Mouse (Mus musculus): ENCODE data around the gene 2610301B20Rik. TPM values are rescaled to one million over a fixed set of nuclear protein-coding genes. Genes with fewer than 3 reads are reported as not detected.
A peak's percentile ranks its signal among the peaks of the same experiment; 100 is the strongest.

The 2610301B20Rik gene
- total and polyA plus RNA-seq, 3 experiments = 13.3 to 15.7 TPM; not detected in 1

DNA sequence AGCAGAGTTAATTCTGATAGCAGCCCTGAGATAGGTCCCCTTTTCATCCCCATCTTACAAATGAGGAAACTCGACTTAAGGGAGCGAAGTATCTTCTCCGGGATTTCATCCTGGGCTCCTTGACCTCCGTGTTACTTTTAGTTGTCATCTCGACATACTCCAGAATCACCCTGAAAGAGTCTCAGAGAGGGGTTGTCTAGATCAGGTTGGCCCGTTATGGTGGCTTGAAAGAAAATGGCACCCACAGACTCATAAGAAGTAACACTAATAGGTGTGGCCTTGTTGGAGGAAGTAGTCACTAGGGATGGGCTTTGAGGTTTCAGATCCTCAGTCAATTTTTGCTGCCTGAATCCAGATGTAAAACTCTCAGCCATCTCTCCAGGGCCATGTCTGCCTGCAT is 46.3 kb downstream of the 2610301B20Rik start:
- Histone ChIP-seq H3K4me1 (ENCODE audit: control insufficient read depth in 1 of 2, insufficient read depth in 2 of 2, low read length in 2 of 2) (peaks cover 0 to 7% of the 10 kb centered on the region in 2 experiments; a peak in 1 of 4 replicates), H3K79me2 (ENCODE audit: control insufficient read depth, insufficient read depth, low read length, poor library complexity) (no peaks in the 10 kb centered on the region), H3K27ac (ENCODE audit: control insufficient read depth, low read depth, low read length) (no peak overlapping the region), H3K27me3 (ENCODE audit: control insufficient read depth in 1 of 2, insufficient read depth in 2 of 2, low read length in 2 of 2) (no peaks in the 10 kb centered on the region), H3K9me3 (replicated peaks; ENCODE audit: insufficient read depth, low read length) (no peaks in the 10 kb centered on the region), H3K9ac (ENCODE audit: control insufficient read depth, low read depth, low read length, poor library complexity, severe bottlenecking) (no peak overlapping the region), H3K4me3 (ENCODE audit: control insufficient read depth in 1 of 2, insufficient read depth in 1 of 2, low read depth in 2 of 2, low read length in 2 of 2) (no peak overlapping the region), H3K36me3 (ENCODE audit: control insufficient read depth in 1 of 2, insufficient read depth in 2 of 2, low read length in 2 of 2) (no peaks in the 10 kb centered on the region)
- TF ChIP-seq POLR2AphosphoS5 (IDR thresholded peaks at IDR 0.05; ENCODE audit: borderline replicate concordance, low read depth, low read length) (no peak), SMC3 (IDR thresholded peaks at IDR 0.05; ENCODE audit: low read depth, low read length) (no peak), NRF1 (IDR thresholded peaks at IDR 0.05; ENCODE audit: insufficient read depth, low read depth, low read length, poor library complexity, severe bottlenecking) (no peak), CHD2 (IDR thresholded peaks at IDR 0.05; ENCODE audit: low read length) (no peak), MEF2A (IDR thresholded peaks at IDR 0.05; ENCODE audit: extremely low read depth, insufficient replicate concordance, low read depth, low read length, poor library complexity, severe bottlenecking) (no peak), GATA1 (IDR thresholded peaks at IDR 0.05; ENCODE audit: low read depth, low read length) (no peak), CHD1 (IDR thresholded peaks at IDR 0.05; ENCODE audit: low read depth, low read length) (no peak), MYB (IDR thresholded peaks at IDR 0.05; ENCODE audit: low read depth, low read length) (no peak), ZC3H11A (IDR thresholded peaks at IDR 0.05; ENCODE audit: low read depth, low read length) (no peak), NELFE (IDR thresholded peaks at IDR 0.05; ENCODE audit: low read depth, low read length) (no peak)
- no peak for DNase-seq (ENCODE audit: low read depth, low spot score)

DNA sequence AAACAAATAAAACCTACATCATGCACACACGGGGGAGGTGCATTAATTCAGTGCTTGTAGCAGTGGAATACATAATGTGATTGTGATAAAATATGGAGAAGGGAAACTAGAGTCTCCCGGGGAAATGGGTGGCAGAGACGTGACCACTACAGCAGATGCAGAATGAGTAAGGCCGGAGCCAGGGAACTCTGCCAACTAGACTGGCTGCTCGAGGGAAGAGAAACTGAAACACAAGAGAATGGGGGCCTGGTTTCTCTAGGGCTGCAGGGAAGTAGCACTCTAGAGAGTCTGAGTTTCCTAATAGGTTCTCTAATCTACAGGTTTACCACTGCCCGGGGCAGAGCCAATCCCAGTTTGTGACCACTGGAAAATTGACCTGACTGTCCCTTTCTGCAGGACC is 48.9 kb downstream of the 2610301B20Rik start:
- 0 out of 4 replicates have a peak, but pooled peaks cover 0 to 3% of the 10 kb centered on the region in 2 experiments for H3K4me1 ChIP-seq (ENCODE audit: control insufficient read depth in 1 of 2, insufficient read depth in 2 of 2, low read length in 2 of 2)
- no peak overlapping the region for H3K9ac ChIP-seq (ENCODE audit: control insufficient read depth, low read depth, low read length, poor library complexity, severe bottlenecking)

GRCm38 (mm10) chr4:10924140-10924539 is 49.8 kb downstream of the 2610301B20Rik start:
- Histone ChIP-seq H3K4me3 (ENCODE audit: control insufficient read depth in 1 of 2, insufficient read depth in 1 of 2, low read depth in 2 of 2, low read length in 2 of 2) (no peak overlapping the region), H3K9me3 (replicated peaks; ENCODE audit: insufficient read depth, low read length) (no peaks in the 10 kb centered on the region), H3K27me3 (ENCODE audit: control insufficient read depth in 1 of 2, insufficient read depth in 2 of 2, low read length in 2 of 2) (no peaks in the 10 kb centered on the region), H3K27ac (ENCODE audit: control insufficient read depth, low read depth, low read length) (no peak overlapping the region), H3K36me3 (ENCODE audit: control insufficient read depth in 1 of 2, insufficient read depth in 2 of 2, low read length in 2 of 2) (no peaks in the 10 kb centered on the region), H3K79me2 (ENCODE audit: control insufficient read depth, insufficient read depth, low read length, poor library complexity) (no peaks in the 10 kb centered on the region), H3K9ac (ENCODE audit: control insufficient read depth, low read depth, low read length, poor library complexity, severe bottlenecking) (no peak overlapping the region), H3K4me1 (ENCODE audit: control insufficient read depth in 1 of 2, insufficient read depth in 2 of 2, low read length in 2 of 2) (0 out of 4 replicates have a peak, but pooled peaks cover 0 to 3% of the 10 kb centered on the region in 2 experiments)
- no peak for DNase-seq (ENCODE audit: low read depth, low spot score)
- TF ChIP-seq USF1 (IDR thresholded peaks at IDR 0.05; ENCODE audit: low read depth, low read length) (peak; percentile 36; the same call in 1 of the 2 replicates), GATA1 (IDR thresholded peaks at IDR 0.05; ENCODE audit: low read depth, low read length) (no peak), RAD21 (IDR thresholded peaks at IDR 0.05; ENCODE audit: low read depth, low read length) (no peak)

More for the DNA sequence above, 48.9 kb downstream of the 2610301B20Rik start:
- peak; percentile 16 for DNase-seq (ENCODE audit: low read depth, low spot score)
- Histone ChIP-seq H3K79me2 (ENCODE audit: control insufficient read depth, insufficient read depth, low read length, poor library complexity) (no peaks in the 10 kb centered on the region), H3K4me3 (ENCODE audit: control insufficient read depth in 1 of 2, insufficient read depth in 1 of 2, low read depth in 2 of 2, low read length in 2 of 2) (no peak overlapping the region), H3K27me3 (ENCODE audit: control insufficient read depth in 1 of 2, insufficient read depth in 2 of 2, low read length in 2 of 2) (no peaks in the 10 kb centered on the region), H3K27ac (ENCODE audit: control insufficient read depth, low read depth, low read length) (no peak overlapping the region), H3K9me3 (replicated peaks; ENCODE audit: insufficient read depth, low read length) (no peaks in the 10 kb centered on the region), H3K36me3 (ENCODE audit: control insufficient read depth in 1 of 2, insufficient read depth in 2 of 2, low read length in 2 of 2) (no peaks in the 10 kb centered on the region)
- no peak for TF ChIP-seq ZC3H11A (IDR thresholded peaks at IDR 0.05; ENCODE audit: low read depth, low read length)
- no peak for TF ChIP-seq POLR2AphosphoS5 (IDR thresholded peaks at IDR 0.05; ENCODE audit: borderline replicate concordance, low read depth, low read length)
- no peak for TF ChIP-seq POLR2AphosphoS2 (IDR thresholded peaks at IDR 0.05; ENCODE audit: low read length)
- no peak for TF ChIP-seq SMC3 (IDR thresholded peaks at IDR 0.05; ENCODE audit: low read depth, low read length)
- TF ChIP-seq EP300 (IDR thresholded peaks at IDR 0.05; ENCODE audit: low read depth in 1 of 2, low read length in 2 of 2) = no peak
